Mouse (Mus musculus) G1E (cell line): ENCODE data around the gene Hoxb4.

ENCODE experiments used
- CTCF ChIP-seq: IDR thresholded peaks from 2 replicates; pipeline ENCODE4 v1.5.1; 2012; ENCODE audit warnings: low read depth, low read length, inconsistent platforms, mixed read lengths
- GATA1 ChIP-seq: IDR thresholded peaks from 2 replicates; pipeline ENCODE4 v1.6.1; 2012; ENCODE audit warnings: borderline replicate concordance, low read length, inconsistent platforms, mixed read lengths
- GATA2 ChIP-seq: IDR thresholded peaks from 2 replicates; pipeline ENCODE4 v1.6.1; 2012; ENCODE audit warnings: low read depth, low read length, inconsistent platforms, borderline replicate concordance
- POLR2AphosphoS5 ChIP-seq: IDR thresholded peaks from 2 replicates; pipeline ENCODE4 v1.6.1; 2012; ENCODE audit warnings: low read depth, low read length, inconsistent platforms; ENCODE audit not compliant: insufficient replicate concordance
- TAL1 ChIP-seq: conservative IDR thresholded peaks from 2 replicates; pipeline ENCODE4 v1.6.1; 2012; ENCODE audit warnings: low read depth, low read length, inconsistent platforms, mixed read lengths

DNA sequence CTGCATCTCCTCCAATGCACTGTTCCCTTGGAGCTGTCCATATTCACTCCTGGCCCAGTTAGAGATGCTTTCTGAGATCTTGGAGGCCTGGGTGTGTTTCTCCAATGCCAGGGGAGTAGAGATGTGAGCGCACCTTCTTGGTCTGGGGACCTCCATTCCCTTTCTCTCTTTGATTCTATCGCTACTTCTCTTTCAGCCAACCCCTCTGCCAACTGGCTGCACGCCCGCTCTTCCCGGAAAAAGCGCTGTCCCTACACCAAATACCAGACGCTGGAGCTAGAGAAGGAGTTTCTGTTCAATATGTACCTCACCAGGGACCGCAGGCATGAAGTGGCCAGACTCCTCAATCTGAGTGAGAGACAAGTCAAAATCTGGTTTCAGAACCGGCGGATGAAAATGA is 43.6 kb upstream of the Hoxb4 start:
- no peak for TF ChIP-seq CTCF
- no peak for TF ChIP-seq GATA2
- TF ChIP-seq POLR2AphosphoS5: no peak
- no peak for TF ChIP-seq GATA1
- TF ChIP-seq TAL1: no peak
